Mouse (Mus musculus) liver, embryonic 14.5 days (tissue): Measurements from ENCODE around the gene Hint2.

ENCODE experiments used
- CTCF ChIP-seq: IDR thresholded peaks from 2 replicates; pipeline ENCODE4 v1.5.1; 2016; ENCODE audit warnings: antibody characterized with exemption, low read depth, control low read depth
- EP300 ChIP-seq: IDR thresholded peaks from 2 replicates; pipeline ENCODE4 v1.6.1; 2016; ENCODE audit warnings: antibody characterized with exemption, low read depth

- TF ChIP-seq CTCF: no peak
- TF ChIP-seq EP300: no peak
Measured at GRCm38 (mm10) chr4:43674974-43675373, 18.7 kb upstream of the Hint2 start.
